8 mouse cellular contexts compared by ENCODE assay signal in the genomic region with DNA sequence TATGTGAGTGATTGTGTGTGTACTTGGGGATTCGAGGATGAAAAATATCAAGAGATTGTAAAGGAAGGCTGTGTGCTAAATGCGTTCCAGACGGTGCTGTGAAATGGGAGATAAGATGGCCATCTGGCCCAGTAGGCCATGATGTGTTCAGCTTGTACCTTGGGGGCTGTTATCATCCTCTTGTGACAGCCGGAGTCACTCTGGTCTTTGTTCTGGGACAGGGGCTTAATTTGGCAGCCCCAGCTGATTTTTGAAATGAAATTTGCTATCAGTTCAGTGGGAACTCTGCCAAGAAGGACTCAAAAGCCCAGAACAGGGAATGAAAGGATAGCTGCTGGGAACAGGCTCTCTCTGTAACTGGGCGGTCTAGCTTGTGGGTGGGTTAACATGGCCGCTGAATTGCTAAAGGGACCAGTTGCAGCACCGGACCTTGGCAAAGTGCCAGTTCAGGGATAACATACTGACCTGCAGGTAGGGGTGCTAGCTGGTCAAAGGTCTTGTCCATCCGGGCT.
DNase-seq lines count a peak whose midpoint lies in the region; ATAC-seq lines count a peak whose summit lies in the region.

No protein-coding gene starts in this region.

- H3K4me3 ChIP-seq in embryonic facial prominence, embryonic 15.5 days (replicated peaks) = no peak overlapping the region
- no peak overlapping the region for H3K4me3 ChIP-seq in hindbrain, embryonic 10.5 days
- no peak overlapping the region for H3K4me3 ChIP-seq in limb, embryonic 10.5 days
- H3K4me3 ChIP-seq in neural tube, embryonic 12.5 days = no peak overlapping the region

- H3K27ac ChIP-seq in embryonic facial prominence, embryonic 15.5 days (replicated peaks) = peak overlapping the region; percentile 74
- peak overlapping the region; percentile 77 for H3K27ac ChIP-seq in hindbrain, embryonic 10.5 days
- peak overlapping the region; percentile 76 for H3K27ac ChIP-seq in limb, embryonic 10.5 days
- H3K27ac ChIP-seq in neural tube, embryonic 12.5 days = peak overlapping the region; percentile 81

- H3K4me2 ChIP-seq in embryonic facial prominence, embryonic 15.5 days (replicated peaks) = no peak overlapping the region
- H3K4me2 ChIP-seq in neural tube, embryonic 12.5 days (replicated peaks) = no peak overlapping the region

- H3K36me3 ChIP-seq in embryonic facial prominence, embryonic 15.5 days = peaks cover 13% of the 10 kb centered on the region; the same call in 1 of the 2 replicates
- H3K36me3 ChIP-seq in hindbrain, embryonic 10.5 days = peaks cover 14% of the 10 kb centered on the region
- H3K36me3 ChIP-seq in limb, embryonic 10.5 days = peaks cover 16% of the 10 kb centered on the region
- H3K36me3 ChIP-seq in neural tube, embryonic 12.5 days = peaks cover 5% of the 10 kb centered on the region

- no peaks in the 10 kb centered on the region; the same call in 1 of the 2 replicates for H3K9me3 ChIP-seq in embryonic facial prominence, embryonic 15.5 days (replicated peaks)
- peaks cover 10% of the 10 kb centered on the region for H3K9me3 ChIP-seq in hindbrain, embryonic 10.5 days
- no peaks in the 10 kb centered on the region for H3K9me3 ChIP-seq in limb, embryonic 10.5 days (replicated peaks)
- no peaks in the 10 kb centered on the region for H3K9me3 ChIP-seq in neural tube, embryonic 12.5 days

- 27% methylated on average over 8 of the region's 8 CpGs for WGBS in embryonic facial prominence, embryonic 15.5 days
- 74% methylated on average over 8 of the region's 8 CpGs for WGBS in hindbrain, embryonic 10.5 days
- WGBS in limb, embryonic 10.5 days = 58% methylated on average over 8 of the region's 8 CpGs
- 52% methylated on average over 8 of the region's 8 CpGs for WGBS in neural tube, embryonic 12.5 days

- peak; percentile 31 to 40 for DNase-seq in cerebellum, postnatal 25 days
- DNase-seq in cerebellum, adult 9-11 months = no peak
- DNase-seq in hindbrain, embryonic 10.5 days (ENCODE audit: low spot score) = peak; percentile 23
- no peak for DNase-seq in limb, embryonic 10.5 days (ENCODE audit: low spot score)
- DNase-seq in thymus, postnatal 36 days = no peak
- no peak for DNase-seq in adrenal gland, adult 18-20 months (ENCODE audit: low spot score in 2 of 2)

- H3K4me1 ChIP-seq in embryonic facial prominence, embryonic 15.5 days = peaks cover 45% of the 10 kb centered on the region
- H3K4me1 ChIP-seq in hindbrain, embryonic 10.5 days (replicated peaks) = peaks cover 60% of the 10 kb centered on the region
- H3K4me1 ChIP-seq in limb, embryonic 10.5 days = peaks cover 36% of the 10 kb centered on the region
- peaks cover 37% of the 10 kb centered on the region for H3K4me1 ChIP-seq in neural tube, embryonic 12.5 days

- no peak for ATAC-seq in embryonic facial prominence, embryonic 15.5 days (ENCODE audit: insufficient number of reproducible peaks, low FRiP score, low TSS enrichment, low read depth)
- peak; percentile 63 for ATAC-seq in neural tube, embryonic 12.5 days (ENCODE audit: low FRiP score, low read depth)

- H3K9ac ChIP-seq in embryonic facial prominence, embryonic 15.5 days = no peak overlapping the region
- no peak overlapping the region for H3K9ac ChIP-seq in neural tube, embryonic 12.5 days

- H3K27me3 ChIP-seq in embryonic facial prominence, embryonic 15.5 days = no peaks in the 10 kb centered on the region
- no peaks in the 10 kb centered on the region for H3K27me3 ChIP-seq in hindbrain, embryonic 10.5 days (ENCODE audit: insufficient read depth, poor library complexity, severe bottlenecking)
- H3K27me3 ChIP-seq in limb, embryonic 10.5 days (ENCODE audit: low read depth, poor library complexity, severe bottlenecking) = no peaks in the 10 kb centered on the region
- no peaks in the 10 kb centered on the region for H3K27me3 ChIP-seq in neural tube, embryonic 12.5 days (replicated peaks)

Comparison
In these comparisons a context has a peak if more than half of its experiments do, and no peak if none do; other contexts are left out.
1. DNase-seq: peak in cerebellum, postnatal 25 days (2 of 2) and hindbrain, embryonic 10.5 days (single experiment); none in cerebellum, adult 9-11 months (single experiment), limb, embryonic 10.5 days (single experiment), thymus, postnatal 36 days (0 of 2) and adrenal gland, adult 18-20 months (0 of 2).
2. Peak in every context shown above with its lines, with median percentiles within 50 percentile points of each other: H3K27ac ChIP-seq.